Mouse (Mus musculus): ENCODE data around the gene Cxcr3. TPM values are rescaled to one million over a fixed set of nuclear protein-coding genes. Genes with fewer than 3 reads are reported as not detected.

Gene Cxcr3
- under 1 TPM; 0.16 to 0.17 TPM for total RNA-seq (2021)
- long read RNA-seq, experiment 1, result 0 reads
- long read RNA-seq, experiment 2, result 0 reads

- peak; percentile 79 to 81 for DNase-seq
Measured at GRCm38 (mm10) chrX:101733828-101734319, at the start of gene Cxcr3. TSS of gene Cxcr3 (minus strand) at chrX:101734269.

- peak; percentile 38 to 57 for DNase-seq
Measured at GRCm38 (mm10) chrX:101772035-101772434, 38.0 kb upstream of the Cxcr3 start.

- no peak for DNase-seq
Measured at GRCm38 (mm10) chrX:101770307-101770706, 36.2 kb upstream of the Cxcr3 start.

GRCm38 (mm10) chrX:101769478-101769877 is 35.4 kb upstream of the Cxcr3 start:
- no peak for DNase-seq

- DNase-seq, result no peak
Measured at GRCm38 (mm10) chrX:101767280-101767679, 33.2 kb upstream of the Cxcr3 start.

GRCm38 (mm10) chrX:101765111-101765510 is 31.0 kb upstream of the Cxcr3 start:
- no peak for DNase-seq

- DNase-seq, result no peak
Measured at GRCm38 (mm10) chrX:101764621-101765020, 30.6 kb upstream of the Cxcr3 start.

- peak; percentile 5 to 27 for DNase-seq
Measured at GRCm38 (mm10) chrX:101754478-101754877, 20.4 kb upstream of the Cxcr3 start.

- DNase-seq, result no peak
Measured at GRCm38 (mm10) chrX:101750144-101750543, 16.1 kb upstream of the Cxcr3 start.

GRCm38 (mm10) chrX:101741064-101741433 is 7.0 kb upstream of the Cxcr3 start:
- DNase-seq, result no peak

GRCm38 (mm10) chrX:101740335-101741063 is 6.4 kb upstream of the Cxcr3 start:
- DNase-seq, result no peak

GRCm38 (mm10) chrX:101737201-101737600 is 3.1 kb upstream of the Cxcr3 start:
- no peak for DNase-seq

GRCm38 (mm10) chrX:101734981-101735380 is 912 bp upstream of the Cxcr3 start:
- DNase-seq, result no peak

- DNase-seq, result no peak
Measured at GRCm38 (mm10) chrX:101733288-101733687, 781 bp downstream of the Cxcr3 start.

- no peak for DNase-seq
Measured at GRCm38 (mm10) chrX:101732644-101733043, 1.4 kb downstream of the Cxcr3 start.

GRCm38 (mm10) chrX:101730010-101730409 is 4.1 kb downstream of the Cxcr3 start:
- peak in 1 of 2 experiments; percentile 33 for DNase-seq

- no peak for DNase-seq
Measured at GRCm38 (mm10) chrX:101720401-101720800, 13.7 kb downstream of the Cxcr3 start.

- DNase-seq, result peak in 1 of 2 experiments; percentile 6
Measured at GRCm38 (mm10) chrX:101705111-101705510, 29.0 kb downstream of the Cxcr3 start.

GRCm38 (mm10) chrX:101698232-101698631 is 35.8 kb downstream of the Cxcr3 start:
- no peak for DNase-seq

GRCm38 (mm10) chrX:101697537-101697936 is 36.5 kb downstream of the Cxcr3 start:
- DNase-seq, result no peak

GRCm38 (mm10) chrX:101695686-101696085 is 38.4 kb downstream of the Cxcr3 start:
- DNase-seq, result no peak
